Mouse (Mus musculus) heart, embryonic 15.5 days (tissue): ENCODE data around the gene Pamr1. TPM values are rescaled to one million over a fixed set of nuclear protein-coding genes. Genes with fewer than 3 reads are reported as not detected.

ENCODE experiments used
- ATAC-seq: fragments of 200-750 bp; cut with Nextera tagmentation; replicated peaks from 2 replicates; pipeline ENCODE4 v1.8.0; 2017; ENCODE audit warnings: low read depth, moderate TSS enrichment; ENCODE audit not compliant: insufficient number of reproducible peaks, insufficient read depth, low FRiP score
- H3K27ac ChIP-seq: fragments of 300-500 bp; sonication (generic); 2 replicates; pipeline ENCODE4 v1.5.1; 2015; ENCODE audit warnings: mild to moderate bottlenecking, inconsistent platforms
- H3K27me3 ChIP-seq: fragments of 300-500 bp; sonication (generic); 2 replicates; pipeline ENCODE4 v1.6.1; 2015; ENCODE audit warnings: inconsistent platforms
- H3K36me3 ChIP-seq: fragments of 300-500 bp; sonication (generic); 2 replicates; pipeline ENCODE4 v1.6.1; 2015; ENCODE audit warnings: mild to moderate bottlenecking, inconsistent platforms
- H3K4me1 ChIP-seq: fragments of 300-500 bp; sonication (generic); replicated peaks from 2 replicates; pipeline ENCODE4 v1.6.1; 2015; ENCODE audit warnings: inconsistent platforms
- H3K4me2 ChIP-seq: fragments of 300-500 bp; sonication (generic); 2 replicates; pipeline ENCODE4 v1.6.1; 2015; ENCODE audit warnings: inconsistent platforms, mild to moderate bottlenecking, moderate library complexity
- H3K4me3 ChIP-seq: fragments of 300-500 bp; sonication (generic); 2 replicates; pipeline ENCODE4 v1.5.1; 2015; ENCODE audit warnings: mild to moderate bottlenecking, inconsistent platforms
- H3K9ac ChIP-seq: fragments of 300-500 bp; sonication (generic); 2 replicates; pipeline ENCODE4 v1.6.1; 2015; ENCODE audit warnings: mild to moderate bottlenecking, inconsistent platforms
- H3K9me3 ChIP-seq: fragments of 300-500 bp; sonication (generic); replicated peaks from 2 replicates; pipeline ENCODE4 v1.6.1; 2016; ENCODE audit warnings: inconsistent platforms
- WGBS: fragments of 180-500 bp; shearing (Covaris S2); methylation state at CpG from one replicate; pipeline ENCODE4 v1.1.7; 2015; ENCODE audit warnings: mixed read lengths; 5-methylcytosine and 5-hydroxymethylcytosine counted together
- polyA plus RNA-seq: library from polyadenylated mRNA; unstranded; fragments of >200 nt; fragmentation: Nextera tagmentation; extraction: Ambion mirVana; gene quantifications from 2 replicates; pipeline ENCODE4 v1.2.1, GENCODE M21; 2015

Pamr1 gene
- 2.4 and 5.7 TPM in 2 replicates for polyA plus RNA-seq

DNA sequence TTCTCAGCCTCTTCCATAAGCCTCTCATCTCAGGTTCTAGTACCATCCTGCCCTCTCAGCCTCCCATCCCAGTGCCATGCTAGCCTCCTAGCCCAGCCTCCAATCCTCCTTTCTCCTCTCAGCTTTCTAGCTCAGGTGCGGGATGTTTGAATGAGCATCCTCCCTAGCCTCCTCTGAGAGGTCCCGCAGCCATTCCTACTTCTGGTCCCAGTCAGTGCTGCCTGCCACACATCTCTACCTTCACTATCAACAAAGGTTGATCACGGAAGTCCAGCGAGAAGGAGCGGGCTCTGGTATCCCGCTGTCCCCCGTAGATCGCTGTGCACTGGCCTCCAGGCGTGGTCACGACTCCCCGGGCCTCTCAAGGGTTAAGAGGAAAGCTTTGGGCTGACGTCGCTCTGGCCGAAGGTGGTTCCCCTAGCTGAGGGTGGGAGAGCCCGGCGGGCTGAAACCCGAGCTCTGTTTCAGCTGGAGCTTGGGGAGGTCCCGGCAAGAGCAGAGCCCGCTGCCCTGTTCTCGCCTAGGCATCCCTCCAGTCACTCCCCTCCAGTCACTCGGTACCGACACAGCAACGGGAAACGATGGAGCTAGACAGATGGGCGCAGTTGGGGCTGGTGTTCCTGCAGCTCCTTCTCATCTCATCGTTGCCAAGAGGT is at the start of gene Pamr1:
Gene Pamr1, plus strand, starts transcription at position 402 of the 656 bp plus-strand sequence.
- Histone ChIP-seq H3K9ac (0 out of 2 replicates have a peak within 1 kb of the TSS, but pooled peaks have one; percentile 2), H3K27me3 (peaks cover 29% of the 10 kb centered on the region)
- ATAC-seq, result peak; percentile 77

DNA sequence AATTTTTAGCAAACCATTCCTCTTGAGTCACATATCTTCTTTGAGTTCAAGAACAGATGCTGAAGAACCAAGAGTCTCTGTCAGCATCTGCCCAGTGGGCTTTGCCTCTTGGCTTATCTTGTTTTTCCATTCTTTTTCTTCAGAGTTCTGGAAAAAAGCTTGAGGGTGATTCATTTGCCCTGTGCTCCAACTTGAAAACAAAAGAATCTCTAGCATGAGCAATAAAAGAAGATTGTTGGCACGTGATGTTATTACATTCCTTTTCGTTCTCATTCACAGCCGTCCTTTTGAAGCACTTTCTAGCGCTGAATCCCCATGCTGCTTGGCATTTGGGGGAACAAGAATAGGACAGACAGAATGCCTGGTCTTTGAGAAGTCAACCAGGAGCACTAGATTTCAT is 42.2 kb upstream of the Pamr1 start:
- WGBS, result 23% methylated on average over 4 of the region's 4 CpGs
- no peaks in the 10 kb centered on the region for H3K27me3 ChIP-seq
- no peak overlapping the region for H3K4me3 ChIP-seq
- no peaks in the 10 kb centered on the region for H3K4me1 ChIP-seq
- no peak overlapping the region for H3K9ac ChIP-seq
- no peak overlapping the region for H3K4me2 ChIP-seq
- H3K36me3 ChIP-seq, result no peaks in the 10 kb centered on the region
- H3K27ac ChIP-seq, result no peak overlapping the region
- H3K9me3 ChIP-seq, result no peaks in the 10 kb centered on the region
- ATAC-seq, result no peak

More for the DNA sequence above, at the start of gene Pamr1:
- Histone ChIP-seq H3K36me3 (no peaks in the 10 kb centered on the region), H3K9me3 (no peaks in the 10 kb centered on the region), H3K27ac (no peak within 1 kb of the TSS), H3K4me2 (peak within 1 kb of the TSS; percentile 68), H3K4me3 (peak within 1 kb of the TSS; percentile 41), H3K4me1 (peaks cover 19% of the 10 kb centered on the region)
- WGBS, result 2% methylated on average over 26 of the region's 26 CpGs

DNA sequence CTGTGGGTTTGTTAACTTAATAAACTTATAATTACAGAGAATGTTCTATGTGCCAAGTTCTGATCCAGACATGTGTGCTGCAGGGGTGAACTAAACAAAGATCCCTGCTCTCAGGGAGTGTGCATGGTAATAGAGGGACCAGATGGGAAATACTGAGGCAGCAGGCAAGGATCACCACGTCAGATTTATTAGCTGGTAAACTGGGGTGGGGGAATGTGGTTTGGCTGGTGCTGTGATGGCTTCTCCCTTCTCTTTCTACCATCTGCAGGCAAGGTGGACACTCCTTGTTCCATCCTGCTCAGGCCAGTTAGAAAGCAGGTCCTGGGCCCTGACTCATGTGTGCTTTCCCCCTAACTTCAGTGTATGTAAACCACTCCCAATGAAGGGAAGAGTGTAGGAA is 41.7 kb upstream of the Pamr1 start:
- H3K4me2 ChIP-seq, result no peak overlapping the region
- H3K4me3 ChIP-seq, result no peak overlapping the region
- no peaks in the 10 kb centered on the region for H3K4me1 ChIP-seq
- H3K27me3 ChIP-seq, result no peaks in the 10 kb centered on the region
- no peak for ATAC-seq
- WGBS, result 50% methylated on average over 1 of the region's 1 CpGs
- no peak overlapping the region for H3K27ac ChIP-seq
- H3K9me3 ChIP-seq, result no peaks in the 10 kb centered on the region
- no peaks in the 10 kb centered on the region for H3K36me3 ChIP-seq
- no peak overlapping the region for H3K9ac ChIP-seq

DNA sequence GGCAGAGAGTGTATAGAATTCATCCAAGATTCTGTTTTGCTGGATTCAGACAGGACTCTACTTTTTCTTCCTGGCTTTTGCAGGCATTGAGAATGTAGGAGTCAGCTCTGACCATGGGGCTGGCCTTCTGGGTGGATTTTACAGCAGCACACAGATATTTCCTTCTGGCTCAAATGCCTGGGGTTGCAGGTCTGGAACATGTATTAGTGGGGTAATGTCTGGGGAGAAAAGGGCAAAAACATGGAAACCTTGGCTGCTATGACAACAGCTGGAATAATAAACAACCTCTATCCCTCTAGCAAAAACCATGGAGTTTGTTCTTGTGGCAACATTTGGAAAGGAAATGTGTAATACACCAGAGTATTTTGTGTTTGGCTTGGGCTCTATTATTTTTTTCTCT is 29.9 kb upstream of the Pamr1 start:
- H3K4me2 ChIP-seq, result no peak overlapping the region
- no peak for ATAC-seq
- no peak overlapping the region for H3K27ac ChIP-seq
- H3K36me3 ChIP-seq, result no peaks in the 10 kb centered on the region
- H3K4me1 ChIP-seq, result no peaks in the 10 kb centered on the region
- H3K4me3 ChIP-seq, result no peak overlapping the region
- H3K9me3 ChIP-seq, result no peaks in the 10 kb centered on the region
- no peak overlapping the region for H3K9ac ChIP-seq
- H3K27me3 ChIP-seq, result no peaks in the 10 kb centered on the region

DNA sequence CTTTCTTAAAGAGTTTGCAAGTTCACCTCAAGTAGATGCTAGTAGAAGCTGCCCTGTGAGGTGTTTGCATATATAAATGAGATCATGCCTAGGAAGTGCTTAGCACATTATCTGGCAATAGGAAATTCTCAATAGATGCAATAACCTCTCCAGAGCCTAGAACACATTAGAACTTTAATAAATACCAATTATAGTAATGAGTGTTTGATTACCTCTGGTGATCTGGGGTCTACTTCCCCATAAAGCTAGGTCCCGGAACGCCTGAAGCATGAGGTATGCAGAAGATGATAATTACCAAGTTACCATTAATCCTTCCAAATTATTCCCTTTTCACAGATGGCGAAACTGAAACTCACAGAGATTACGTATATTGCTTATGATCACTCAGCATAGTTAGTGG is 22.2 kb upstream of the Pamr1 start:
- WGBS, result 87% methylated on average over 4 of the region's 4 CpGs
- H3K4me3 ChIP-seq, result no peak overlapping the region
- H3K4me2 ChIP-seq, result no peak overlapping the region
- ATAC-seq, result no peak
- H3K36me3 ChIP-seq, result no peaks in the 10 kb centered on the region
- H3K27me3 ChIP-seq, result peaks cover 8% of the 10 kb centered on the region; the same call in 1 of the 2 replicates
- no peaks in the 10 kb centered on the region for H3K9me3 ChIP-seq
- H3K4me1 ChIP-seq, result no peaks in the 10 kb centered on the region
- no peak overlapping the region for H3K9ac ChIP-seq
- no peak overlapping the region for H3K27ac ChIP-seq

DNA sequence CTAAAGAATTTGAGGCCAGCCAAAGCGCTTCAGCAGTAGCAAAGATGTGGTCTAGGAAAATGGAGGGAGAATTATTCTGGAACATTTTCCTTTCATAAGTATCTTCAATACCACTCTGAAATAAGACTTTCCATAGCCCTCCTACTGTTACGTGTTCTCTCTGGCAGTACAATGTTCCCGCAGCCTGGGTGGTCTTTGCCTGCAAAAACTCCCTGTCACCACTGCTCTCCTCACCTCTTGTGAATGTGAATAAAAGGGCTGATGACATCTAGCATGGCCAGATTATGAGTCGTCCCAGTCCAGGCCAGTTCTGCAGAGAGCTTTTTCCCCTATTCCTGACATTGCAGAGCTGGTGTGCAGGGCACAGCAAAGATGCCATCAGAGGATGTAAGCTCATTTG is 16.4 kb upstream of the Pamr1 start:
- Histone ChIP-seq H3K36me3 (no peaks in the 10 kb centered on the region), H3K9me3 (no peaks in the 10 kb centered on the region), H3K4me3 (no peak overlapping the region), H3K27me3 (peaks cover 8% of the 10 kb centered on the region; the same call in 1 of the 2 replicates), H3K4me2 (no peak overlapping the region), H3K4me1 (no peaks in the 10 kb centered on the region), H3K27ac (no peak overlapping the region), H3K9ac (no peak overlapping the region)
- 47% methylated on average over 4 of the region's 4 CpGs for WGBS
- no peak for ATAC-seq

DNA sequence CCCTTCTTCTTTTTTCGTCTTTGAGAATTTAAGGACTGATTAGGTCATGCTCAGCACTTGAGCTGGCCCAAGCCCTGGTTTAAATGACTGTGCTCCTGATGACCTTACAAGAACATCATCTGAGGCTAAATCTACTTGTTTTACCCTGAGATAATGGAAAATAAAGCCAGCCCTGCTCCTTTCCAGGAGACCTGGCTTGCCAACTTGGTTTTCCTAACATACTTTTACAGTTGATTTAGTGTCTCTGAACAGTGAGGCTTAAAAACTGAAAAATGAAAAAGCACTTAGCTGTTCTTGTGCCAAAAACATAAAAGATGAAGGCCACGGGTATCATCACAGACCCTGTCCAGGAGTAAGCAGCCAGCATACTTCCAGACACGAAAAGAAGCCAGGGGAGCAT is 13.0 kb upstream of the Pamr1 start:
- Histone ChIP-seq H3K9ac (no peak overlapping the region), H3K36me3 (no peaks in the 10 kb centered on the region), H3K9me3 (no peaks in the 10 kb centered on the region), H3K4me3 (no peak overlapping the region), H3K27me3 (0 out of 2 replicates have a peak, but pooled peaks cover 4% of the 10 kb centered on the region), H3K27ac (no peak overlapping the region), H3K4me1 (0 out of 2 replicates have a peak, but pooled peaks cover 2% of the 10 kb centered on the region), H3K4me2 (no peak overlapping the region)
- 52% methylated on average over 3 of the region's 3 CpGs for WGBS
- ATAC-seq, result no peak

DNA sequence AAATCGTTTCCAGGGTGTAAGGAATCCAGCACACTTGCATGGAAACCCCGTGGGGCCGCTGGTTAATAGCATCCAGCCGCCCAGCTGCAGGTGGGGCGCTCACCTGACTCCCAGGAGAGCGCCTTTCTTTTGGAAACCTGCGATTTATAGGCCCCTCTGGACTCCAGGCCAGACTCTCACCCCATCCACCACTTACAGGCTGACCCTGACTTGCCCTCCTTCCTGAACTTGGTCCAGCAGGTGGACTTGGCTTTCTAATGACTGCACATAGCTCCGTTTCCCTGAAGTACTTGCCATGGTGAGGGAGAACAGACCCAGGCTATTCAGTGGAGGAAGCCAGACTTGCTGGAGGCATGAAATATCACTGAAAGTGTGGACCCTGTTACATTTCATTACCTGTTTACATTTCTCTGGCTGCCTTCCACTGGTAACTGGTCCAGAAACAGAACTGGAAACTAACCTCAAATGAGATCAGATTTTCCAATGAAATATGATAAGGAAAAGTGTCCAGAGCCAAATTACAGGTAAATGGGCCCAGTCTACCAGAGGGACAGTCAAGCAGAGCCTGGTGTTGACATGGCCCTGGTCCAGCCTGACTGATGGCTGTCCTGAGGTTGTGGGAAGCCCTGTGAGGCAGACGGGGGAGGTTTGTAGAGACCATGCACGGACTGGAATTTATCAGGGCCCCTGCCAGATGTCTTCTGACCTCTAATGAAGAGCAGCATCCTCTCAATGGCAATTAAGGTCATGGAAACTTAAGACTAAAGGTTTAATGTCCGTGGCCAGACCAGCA is 9.2 kb upstream of the Pamr1 start:
- no peak overlapping the region for H3K9ac ChIP-seq
- no peaks in the 10 kb centered on the region for H3K36me3 ChIP-seq
- H3K9me3 ChIP-seq, result no peaks in the 10 kb centered on the region
- no peak overlapping the region for H3K27ac ChIP-seq
- H3K27me3 ChIP-seq, result 0 out of 2 replicates have a peak, but pooled peaks cover 4% of the 10 kb centered on the region
- H3K4me2 ChIP-seq, result no peak overlapping the region
- ATAC-seq, result no peak
- WGBS, result 52% methylated on average over 11 of the region's 11 CpGs
- peaks cover 11% of the 10 kb centered on the region for H3K4me1 ChIP-seq
- H3K4me3 ChIP-seq, result no peak overlapping the region

DNA sequence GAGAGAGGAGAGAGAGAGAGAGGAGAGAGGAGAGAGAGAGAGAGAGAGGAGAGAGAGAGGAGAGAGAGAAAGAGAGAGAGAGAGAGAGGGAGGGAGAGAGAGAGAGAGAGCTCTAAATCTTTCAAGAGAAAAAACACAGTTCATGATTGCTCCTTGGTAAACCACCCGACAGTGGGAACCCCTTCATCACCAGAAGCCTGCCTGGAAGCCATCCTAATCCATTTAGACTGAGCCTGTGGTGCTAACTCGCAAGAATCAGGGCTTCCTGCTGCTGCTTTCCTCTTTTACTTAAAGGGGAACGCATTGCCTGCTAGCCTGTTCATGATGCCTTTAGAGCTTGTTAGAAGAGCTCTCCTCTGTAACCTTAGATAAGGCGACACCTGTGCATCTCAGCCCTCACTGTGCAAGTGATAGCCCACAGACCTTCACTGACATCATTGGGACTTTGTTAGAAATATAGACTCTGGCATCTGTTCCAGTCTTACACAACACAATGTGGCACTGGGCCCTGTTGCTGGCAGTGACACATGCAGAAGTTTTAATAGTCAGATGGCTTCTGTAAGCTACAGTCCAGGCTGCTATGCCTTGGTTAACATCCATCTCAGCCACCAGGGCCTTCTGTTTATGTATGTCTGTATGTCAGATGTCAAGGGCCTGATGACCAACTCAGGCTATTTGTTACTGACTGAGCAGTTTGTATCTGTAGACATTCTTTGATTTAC is 8.2 kb upstream of the Pamr1 start:
- H3K36me3 ChIP-seq, result no peaks in the 10 kb centered on the region
- no peak for ATAC-seq
- 0 out of 2 replicates have a peak, but pooled peaks cover 4% of the 10 kb centered on the region for H3K27me3 ChIP-seq
- no peak overlapping the region for H3K9ac ChIP-seq
- H3K9me3 ChIP-seq, result no peaks in the 10 kb centered on the region
- no peak overlapping the region for H3K4me3 ChIP-seq
- 26% methylated on average over 4 of the region's 4 CpGs for WGBS
- no peak overlapping the region for H3K27ac ChIP-seq
- no peak overlapping the region for H3K4me2 ChIP-seq
- H3K4me1 ChIP-seq, result peaks cover 11% of the 10 kb centered on the region

DNA sequence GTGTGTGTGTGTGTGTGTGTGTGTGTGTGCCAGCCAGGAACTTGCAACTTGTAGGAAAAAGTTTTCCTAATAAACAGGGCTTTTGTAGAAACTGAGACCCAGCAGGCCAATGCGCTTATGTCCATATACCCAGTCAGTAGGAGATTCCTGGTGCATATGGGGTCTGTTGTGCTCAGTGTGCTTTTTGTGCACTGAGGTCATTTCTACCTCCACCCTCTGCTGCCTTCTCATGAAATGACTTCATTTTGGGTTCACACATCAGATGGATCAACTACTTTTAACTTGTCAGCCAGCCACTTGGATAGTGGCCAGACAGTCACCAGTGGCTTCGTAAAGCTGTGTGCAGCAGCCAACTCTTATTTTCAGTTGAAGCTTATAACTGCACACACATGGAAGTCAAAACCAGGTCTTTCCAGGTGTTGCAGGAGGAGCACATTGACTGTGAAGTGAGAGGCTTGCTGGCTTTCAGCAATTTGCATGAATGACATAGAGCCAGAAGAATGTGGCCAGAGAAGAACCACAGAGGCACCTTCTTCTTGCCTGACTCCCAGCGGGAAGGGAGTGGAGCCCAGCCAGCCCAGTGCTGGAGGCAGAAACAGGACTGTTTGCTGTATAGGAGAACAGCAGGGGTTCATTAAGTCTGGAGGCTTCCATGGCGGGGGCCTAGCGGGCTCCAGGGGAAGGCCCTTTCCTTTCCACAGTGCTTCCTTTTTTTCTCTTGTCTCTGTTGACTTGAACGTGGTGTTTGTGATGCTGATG is 5.7 kb upstream of the Pamr1 start:
- Histone ChIP-seq H3K4me3 (no peak overlapping the region), H3K27me3 (peaks cover 12% of the 10 kb centered on the region), H3K9ac (no peak overlapping the region), H3K9me3 (no peaks in the 10 kb centered on the region), H3K4me1 (peaks cover 11% of the 10 kb centered on the region), H3K27ac (no peak overlapping the region), H3K4me2 (no peak overlapping the region), H3K36me3 (no peaks in the 10 kb centered on the region)
- whole genome bisulfite sequencing, result 28% methylated on average over 6 of the region's 6 CpGs
- no peak for ATAC-seq
